Mouse (Mus musculus) testis, adult 10 weeks (tissue): Measurements from ENCODE around the gene Spata31d1b. TPM values are rescaled to one million over a fixed set of nuclear protein-coding genes. Genes with fewer than 3 reads are reported as not detected.

Experiments used
- polyA plus RNA-seq: library from polyadenylated mRNA; stranded (reverse); fragments of 350-450 nt; fragmentation: Illumina TruSeq; extraction: RNeasy Lipid Tissue Mini Kit (QIAGEN cat#74804); gene quantifications from one replicate; pipeline ENCODE4 v1.2.3, GENCODE M21; 2014; ENCODE audit warnings: low read depth, low replicate concordance

Gene Spata31d1b
- polyA plus RNA-seq = 33.9 TPM

GRCm38 (mm10) chr13:59711984-59712383 is at the start of gene Spata31d1b:
Gene Spata31d1b (plus strand): TSS chr13:59712284.

DNA sequence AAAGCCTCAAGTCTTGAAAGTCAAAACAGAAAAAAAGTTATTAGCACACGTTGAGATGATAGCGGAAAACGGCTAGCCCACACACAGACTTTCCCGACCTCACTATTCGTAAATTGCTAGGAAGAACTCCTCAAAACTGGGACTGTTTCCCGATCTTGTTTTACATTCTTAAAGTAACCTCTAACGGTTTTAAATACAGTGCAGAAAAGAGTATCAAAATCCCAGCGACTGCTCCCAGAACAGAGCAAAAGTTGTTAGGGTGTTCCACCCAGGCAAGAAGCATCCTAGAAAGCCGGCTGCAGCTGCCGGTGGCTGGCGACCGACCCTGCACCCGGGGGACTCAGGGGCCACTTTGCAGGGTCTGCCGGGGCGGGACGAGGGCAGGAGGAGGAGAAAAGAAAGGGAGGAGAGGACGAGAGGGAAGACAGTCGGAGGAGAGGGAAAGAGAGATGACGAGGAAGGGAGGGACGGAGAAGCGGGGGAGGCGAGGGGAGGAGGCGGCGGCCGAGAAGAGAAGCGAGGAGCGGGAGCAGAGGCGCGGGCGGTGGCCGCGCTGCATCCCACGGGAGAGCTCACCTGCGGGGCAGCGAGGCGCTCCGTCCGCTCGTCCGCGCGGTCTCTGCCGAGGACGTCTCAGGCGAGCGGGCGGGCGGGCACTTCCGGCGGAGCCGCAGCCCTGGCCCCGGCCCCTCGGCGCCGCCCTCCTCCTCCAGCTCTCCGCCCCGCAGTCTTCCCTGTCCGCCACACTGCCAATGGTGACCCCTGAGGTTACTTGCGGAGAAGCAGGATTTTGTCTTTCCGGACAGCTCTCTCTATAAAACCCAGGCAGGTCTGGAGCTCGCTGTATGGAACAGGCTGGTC is 36.7 kb upstream of the Spata31d1b start, which contains the start of gene Golm1:
Golm1 (minus strand) TSS at position 661 of the 861 bp plus-strand sequence.

GRCm38 (mm10) chr13:59694008-59694407 is 18.1 kb upstream of the Spata31d1b start, which contains the start of gene 4921517D22Rik:
Gene 4921517D22Rik (minus strand): TSS chr13:59694108.

GRCm38 (mm10) chr13:59710230-59710629 is 1.9 kb upstream of the Spata31d1b start, which contains the start of gene Spata31d1a:
Gene Spata31d1a (minus strand): TSS chr13:59710330.

DNA sequence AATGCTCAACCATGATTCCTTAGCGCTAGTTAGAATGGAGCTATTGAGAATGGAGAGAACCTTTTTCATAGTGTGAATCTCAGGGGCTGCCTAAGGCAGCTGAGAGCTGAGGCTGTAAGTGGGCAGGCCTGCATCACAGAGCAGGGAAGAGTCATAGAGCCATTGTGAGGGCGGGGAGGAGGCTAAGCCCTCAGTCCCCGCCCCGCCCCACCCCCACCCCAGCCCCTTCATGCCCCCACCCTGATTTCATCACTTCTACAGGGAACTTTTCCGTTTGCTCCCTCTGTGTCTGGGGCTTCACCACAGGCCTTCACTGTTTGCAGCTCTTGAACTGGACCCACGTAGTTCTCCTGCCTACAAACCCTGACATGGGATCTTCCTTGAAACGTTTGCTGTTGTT is 19.6 kb downstream of the Spata31d1b start, which contains the start of gene Spata31d1d:
Spata31d1d (minus strand) TSS at position 101 of the 400 bp plus-strand sequence.

DNA sequence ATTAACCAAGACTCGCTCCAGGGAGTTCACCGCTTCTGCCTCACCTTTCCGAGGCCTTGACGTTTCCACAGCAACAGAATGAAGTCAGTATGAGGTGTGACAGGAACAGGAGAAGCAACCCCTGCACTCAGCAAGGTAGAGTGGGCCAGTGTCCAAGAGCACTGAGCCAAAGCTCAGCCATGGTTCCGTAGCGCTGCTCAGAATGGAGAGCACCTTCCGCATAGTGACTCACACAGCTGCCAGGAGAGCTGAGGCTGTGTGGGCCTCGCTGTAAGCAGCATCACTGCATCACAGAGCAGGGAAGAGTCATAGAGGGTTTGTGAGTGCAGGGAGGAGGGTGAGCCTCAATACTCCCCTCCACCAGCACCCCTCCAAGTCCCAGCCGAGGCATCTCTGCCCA is 34.6 kb downstream of the Spata31d1b start, which contains the start of gene 1700014D04Rik:
1700014D04Rik (minus strand) TSS at position 42 of the 400 bp plus-strand sequence.

Other genes with a start within 250 kb of the Spata31d1b start
- 422 TPM for gene Agtpbp1, start 127.1 kb upstream of the Spata31d1b start, polyA plus RNA-seq
- gene Naa35, start 127.0 kb upstream of the Spata31d1b start, polyA plus RNA-seq = 267 TPM
- 4.7 TPM for gene Golm1, start 36.5 kb upstream of the Spata31d1b start, polyA plus RNA-seq
- gene 4921517D22Rik, start 18.2 kb upstream of the Spata31d1b start, polyA plus RNA-seq = 23.4 TPM
- gene Spata31d1a, start 2.0 kb upstream of the Spata31d1b start, polyA plus RNA-seq = 44.3 TPM
- gene Spata31d1d, start 19.5 kb downstream of the Spata31d1b start, polyA plus RNA-seq = 43.0 TPM
- gene 1700014D04Rik, start 34.5 kb downstream of the Spata31d1b start, polyA plus RNA-seq = 118 TPM
- 201 TPM for gene Isca1, start 57.5 kb downstream of the Spata31d1b start, polyA plus RNA-seq
- not detected for gene Gm49354, start 70.0 kb downstream of the Spata31d1b start, polyA plus RNA-seq
- 78.4 TPM for gene Tut7, start 110.9 kb downstream of the Spata31d1b start, polyA plus RNA-seq